Mouse (Mus musculus) lung, postnatal 0 days (tissue): Measurements from ENCODE around the gene Atg2a.

ENCODE experiments used
- CTCF ChIP-seq: IDR thresholded peaks from 2 replicates; pipeline ENCODE4 v1.5.1; 2016; ENCODE audit warnings: antibody characterized with exemption, mild to moderate bottlenecking
- EP300 ChIP-seq: IDR thresholded peaks from 2 replicates; pipeline ENCODE4 v1.6.1; 2016; ENCODE audit warnings: antibody characterized with exemption, mild to moderate bottlenecking, control low read depth

DNA sequence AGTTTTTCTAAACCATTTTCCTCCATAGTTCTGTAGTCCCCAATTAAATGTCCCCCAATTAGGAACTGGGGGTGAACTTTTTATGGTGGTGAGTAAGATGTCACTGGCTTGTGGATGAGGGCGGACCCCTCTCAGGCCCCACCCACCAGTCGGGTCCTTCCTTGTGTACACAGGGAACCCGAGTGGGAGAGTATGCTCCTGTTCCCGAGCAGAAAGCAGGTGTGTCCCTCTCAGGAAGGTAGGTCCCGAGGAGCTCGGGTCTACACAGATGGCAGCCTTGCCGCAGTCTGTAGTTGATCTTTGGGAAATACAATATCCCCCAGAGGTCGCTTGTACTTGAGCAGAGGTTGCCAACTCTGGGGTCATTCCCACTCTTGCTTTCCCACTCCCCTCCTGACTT is 43.8 kb downstream of the Atg2a start:
- TF ChIP-seq CTCF (no peak), EP300 (no peak)
